Mouse (Mus musculus): ENCODE results near the gene Cd9. TPM values are rescaled to one million over a fixed set of nuclear protein-coding genes. Genes with fewer than 3 reads are reported as not detected.

Cd9 gene
- 88.3 and 105 TPM in 2 replicates for polyA plus RNA-seq (2012; rRNA removed)

- no peak for TF ChIP-seq CTCF (IDR thresholded peaks at IDR 0.05; ENCODE audit: extremely low read depth, insufficient read depth, low read length)
- peak; percentile 76 for TF ChIP-seq POLR2A (IDR thresholded peaks at IDR 0.05; ENCODE audit: extremely low read depth, insufficient read depth, low read length)
- Histone ChIP-seq H3K4me1 (ENCODE audit: control insufficient read depth, insufficient read depth, low read length) (peaks cover 2% of the 10 kb centered on the region; the same call in 1 of the 2 replicates), H3K4me3 (ENCODE audit: insufficient read depth, low read length) (peak within 1 kb of the TSS; percentile 89), H3K27ac (ENCODE audit: insufficient read depth, low read length) (peak within 1 kb of the TSS; percentile 92)
Observed at GRCm38 (mm10) chr6:125494092-125494871, at the start of gene Cd9. Cd9 (minus strand) TSS chr6:125494791.

GRCm38 (mm10) chr6:125541296-125541695 is 46.7 kb upstream of the Cd9 start:
- no peak overlapping the region for H3K4me3 ChIP-seq (ENCODE audit: insufficient read depth, low read length)
- no peak for TF ChIP-seq CTCF (IDR thresholded peaks at IDR 0.05; ENCODE audit: extremely low read depth, insufficient read depth, low read length)
- no peak for TF ChIP-seq POLR2A (IDR thresholded peaks at IDR 0.05; ENCODE audit: extremely low read depth, insufficient read depth, low read length)
- H3K4me1 ChIP-seq (ENCODE audit: control insufficient read depth, insufficient read depth, low read length): no peaks in the 10 kb centered on the region
- no peak overlapping the region for H3K27ac ChIP-seq (ENCODE audit: insufficient read depth, low read length)

- Histone ChIP-seq H3K4me1 (ENCODE audit: control insufficient read depth, insufficient read depth, low read length) (no peaks in the 10 kb centered on the region), H3K27ac (ENCODE audit: insufficient read depth, low read length) (no peak overlapping the region), H3K4me3 (ENCODE audit: insufficient read depth, low read length) (no peak overlapping the region)
- no peak for TF ChIP-seq POLR2A (IDR thresholded peaks at IDR 0.05; ENCODE audit: extremely low read depth, insufficient read depth, low read length)
- no peak for TF ChIP-seq CTCF (IDR thresholded peaks at IDR 0.05; ENCODE audit: extremely low read depth, insufficient read depth, low read length)
Observed at GRCm38 (mm10) chr6:125540826-125541225, 46.2 kb upstream of the Cd9 start.

- no peaks in the 10 kb centered on the region for H3K4me1 ChIP-seq (ENCODE audit: control insufficient read depth, insufficient read depth, low read length)
- H3K4me3 ChIP-seq (ENCODE audit: insufficient read depth, low read length): no peak overlapping the region
- TF ChIP-seq POLR2A (IDR thresholded peaks at IDR 0.05; ENCODE audit: extremely low read depth, insufficient read depth, low read length) (no peak), CTCF (IDR thresholded peaks at IDR 0.05; ENCODE audit: extremely low read depth, insufficient read depth, low read length) (no peak)
- H3K27ac ChIP-seq (ENCODE audit: insufficient read depth, low read length): no peak overlapping the region
Observed at GRCm38 (mm10) chr6:125540199-125540598, 45.6 kb upstream of the Cd9 start.

- Histone ChIP-seq H3K27ac (ENCODE audit: insufficient read depth, low read length) (no peak overlapping the region), H3K4me1 (ENCODE audit: control insufficient read depth, insufficient read depth, low read length) (no peaks in the 10 kb centered on the region), H3K4me3 (ENCODE audit: insufficient read depth, low read length) (no peak overlapping the region)
- TF ChIP-seq POLR2A (IDR thresholded peaks at IDR 0.05; ENCODE audit: extremely low read depth, insufficient read depth, low read length) (no peak), CTCF (IDR thresholded peaks at IDR 0.05; ENCODE audit: extremely low read depth, insufficient read depth, low read length) (no peak)
Observed at GRCm38 (mm10) chr6:125539423-125539822, 44.8 kb upstream of the Cd9 start.

- no peaks in the 10 kb centered on the region for H3K4me1 ChIP-seq (ENCODE audit: control insufficient read depth, insufficient read depth, low read length)
- no peak for TF ChIP-seq CTCF (IDR thresholded peaks at IDR 0.05; ENCODE audit: extremely low read depth, insufficient read depth, low read length)
- TF ChIP-seq POLR2A (IDR thresholded peaks at IDR 0.05; ENCODE audit: extremely low read depth, insufficient read depth, low read length): no peak
- no peak overlapping the region for H3K4me3 ChIP-seq (ENCODE audit: insufficient read depth, low read length)
- H3K27ac ChIP-seq (ENCODE audit: insufficient read depth, low read length): no peak overlapping the region
Observed at GRCm38 (mm10) chr6:125538469-125538868, 43.9 kb upstream of the Cd9 start.

GRCm38 (mm10) chr6:125534990-125535389 is 40.4 kb upstream of the Cd9 start:
- H3K4me3 ChIP-seq (ENCODE audit: insufficient read depth, low read length): no peak overlapping the region
- TF ChIP-seq CTCF (IDR thresholded peaks at IDR 0.05; ENCODE audit: extremely low read depth, insufficient read depth, low read length): no peak
- TF ChIP-seq POLR2A (IDR thresholded peaks at IDR 0.05; ENCODE audit: extremely low read depth, insufficient read depth, low read length): no peak
- no peaks in the 10 kb centered on the region for H3K4me1 ChIP-seq (ENCODE audit: control insufficient read depth, insufficient read depth, low read length)
- H3K27ac ChIP-seq (ENCODE audit: insufficient read depth, low read length): no peak overlapping the region

- TF ChIP-seq POLR2A (IDR thresholded peaks at IDR 0.05; ENCODE audit: extremely low read depth, insufficient read depth, low read length): no peak
- TF ChIP-seq CTCF (IDR thresholded peaks at IDR 0.05; ENCODE audit: extremely low read depth, insufficient read depth, low read length): no peak
- Histone ChIP-seq H3K4me3 (ENCODE audit: insufficient read depth, low read length) (no peak overlapping the region), H3K27ac (ENCODE audit: insufficient read depth, low read length) (no peak overlapping the region), H3K4me1 (ENCODE audit: control insufficient read depth, insufficient read depth, low read length) (no peaks in the 10 kb centered on the region)
Observed at GRCm38 (mm10) chr6:125533104-125533650, 38.6 kb upstream of the Cd9 start.

- TF ChIP-seq POLR2A (IDR thresholded peaks at IDR 0.05; ENCODE audit: extremely low read depth, insufficient read depth, low read length): no peak
- Histone ChIP-seq H3K27ac (ENCODE audit: insufficient read depth, low read length) (no peak overlapping the region), H3K4me1 (ENCODE audit: control insufficient read depth, insufficient read depth, low read length) (no peaks in the 10 kb centered on the region), H3K4me3 (ENCODE audit: insufficient read depth, low read length) (no peak overlapping the region)
Observed at GRCm38 (mm10) chr6:125529479-125529878, 34.9 kb upstream of the Cd9 start.

GRCm38 (mm10) chr6:125528614-125529200 is 34.1 kb upstream of the Cd9 start:
- Histone ChIP-seq H3K4me3 (ENCODE audit: insufficient read depth, low read length) (no peak overlapping the region), H3K27ac (ENCODE audit: insufficient read depth, low read length) (no peak overlapping the region), H3K4me1 (ENCODE audit: control insufficient read depth, insufficient read depth, low read length) (no peaks in the 10 kb centered on the region)
- TF ChIP-seq POLR2A (IDR thresholded peaks at IDR 0.05; ENCODE audit: extremely low read depth, insufficient read depth, low read length): no peak
- TF ChIP-seq CTCF (IDR thresholded peaks at IDR 0.05; ENCODE audit: extremely low read depth, insufficient read depth, low read length): no peak
